Mouse (Mus musculus): ENCODE data around the gene Sdr39u1. TPM values are rescaled to one million over a fixed set of nuclear protein-coding genes. Genes with fewer than 3 reads are reported as not detected.

Sdr39u1 gene
- polyA plus RNA-seq, 1 experiment from 2014 or later = 69.9 TPM

DNA sequence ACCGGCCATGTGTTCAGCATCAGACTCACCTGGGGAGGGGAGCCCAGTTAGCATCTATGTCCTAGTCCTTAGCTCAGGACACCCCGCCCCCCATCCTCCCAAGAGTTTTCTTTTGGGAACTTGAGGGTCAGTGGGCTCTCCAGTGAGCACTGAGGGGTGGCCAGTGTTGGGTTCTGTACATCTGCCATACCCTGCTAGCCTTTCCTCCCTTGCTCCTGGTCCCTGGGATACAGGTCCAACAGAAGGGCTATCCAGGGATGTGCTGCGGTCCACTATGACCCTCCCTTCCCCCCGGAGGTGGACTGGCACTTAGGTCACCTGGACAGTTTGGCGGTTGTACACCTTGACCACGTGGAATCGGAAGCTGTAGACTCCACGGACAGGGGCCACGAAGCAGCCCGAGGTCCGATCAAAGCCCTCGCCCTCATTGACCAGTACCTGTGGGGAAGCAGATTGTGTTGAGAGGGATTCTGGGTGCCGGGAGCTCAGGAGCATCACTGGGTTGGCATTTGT lies 16.9 kb downstream of the Sdr39u1 start:
- no peak for ATAC-seq (ENCODE audit: insufficient number of reproducible peaks, insufficient read depth, low FRiP score, low TSS enrichment)
- Histone ChIP-seq H3K27me3 (no peaks in the 10 kb centered on the region), H3K27ac (no peak overlapping the region), H3K9ac (no peak overlapping the region), H3K9me3 (no peaks in the 10 kb centered on the region), H3K4me3 (no peak overlapping the region), H3K4me1 (peaks cover 29% of the 10 kb centered on the region), H3K36me3 (peaks cover 21% of the 10 kb centered on the region), H3K4me2 (replicated peaks) (no peak overlapping the region)
- WGBS = 90% methylated on average over 13 of the region's 13 CpGs

DNA sequence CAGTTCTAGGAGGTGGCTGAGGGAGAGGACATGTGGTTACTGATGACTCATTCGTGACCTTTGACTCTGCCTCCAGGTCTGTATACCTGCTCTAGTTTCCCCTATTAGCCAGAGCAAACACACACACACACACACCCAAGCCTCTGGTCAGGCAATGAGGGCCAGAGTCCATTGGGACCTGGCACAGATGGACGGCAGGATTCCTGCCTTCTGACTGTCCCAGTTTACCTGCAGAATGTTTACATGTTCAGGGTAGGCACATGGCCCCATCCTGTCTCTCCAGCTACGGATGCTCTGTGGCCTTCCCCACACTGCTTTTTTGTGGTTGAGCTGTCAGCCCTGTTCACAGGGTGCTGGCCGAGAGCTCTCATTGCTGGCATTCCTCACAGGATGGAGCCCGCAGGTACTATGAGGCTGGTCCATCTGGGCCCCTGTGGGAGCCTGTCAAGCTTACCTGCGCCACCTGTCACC lies 17.9 kb downstream of the Sdr39u1 start:
- no peak overlapping the region for H3K4me3 ChIP-seq
- H3K4me2 ChIP-seq (replicated peaks) = no peak overlapping the region
- WGBS = 56% methylated on average over 6 of the region's 6 CpGs
- H3K9me3 ChIP-seq = no peaks in the 10 kb centered on the region
- H3K27me3 ChIP-seq = no peaks in the 10 kb centered on the region
- ATAC-seq (ENCODE audit: insufficient number of reproducible peaks, insufficient read depth, low FRiP score, low TSS enrichment) = no peak
- H3K9ac ChIP-seq = no peak overlapping the region
- H3K36me3 ChIP-seq = peaks cover 11% of the 10 kb centered on the region
- H3K27ac ChIP-seq = no peak overlapping the region
- H3K4me1 ChIP-seq = peaks cover 35% of the 10 kb centered on the region

DNA sequence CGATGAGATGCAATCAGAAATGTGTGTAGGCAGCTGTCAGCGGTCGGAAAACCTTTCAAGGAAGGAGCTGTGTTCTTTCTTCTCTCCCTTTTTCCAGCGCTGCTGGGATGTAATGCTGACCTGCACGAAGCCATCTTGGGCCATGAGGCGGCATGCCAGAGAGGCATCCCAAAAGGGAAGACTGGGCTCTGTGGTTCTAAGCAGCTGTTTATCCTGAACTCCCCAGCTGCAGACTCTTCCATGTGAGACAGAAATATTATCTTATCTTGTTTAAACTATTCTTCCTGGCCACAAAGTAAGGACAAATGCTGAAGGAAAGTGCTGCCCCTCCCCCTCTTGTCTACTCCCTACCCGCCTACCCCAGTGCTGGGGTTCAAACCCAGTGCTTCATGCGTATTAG lies 19.1 kb downstream of the Sdr39u1 start:
- ATAC-seq (ENCODE audit: insufficient number of reproducible peaks, insufficient read depth, low FRiP score, low TSS enrichment) = no peak
- H3K9me3 ChIP-seq = no peaks in the 10 kb centered on the region
- no peak overlapping the region for H3K27ac ChIP-seq
- H3K27me3 ChIP-seq = no peaks in the 10 kb centered on the region
- peaks cover 26% of the 10 kb centered on the region for H3K4me1 ChIP-seq
- H3K36me3 ChIP-seq = no peaks in the 10 kb centered on the region
- no peak overlapping the region for H3K4me2 ChIP-seq (replicated peaks)
- no peak overlapping the region for H3K9ac ChIP-seq
- 81% methylated on average over 8 of the region's 8 CpGs for WGBS
- no peak overlapping the region for H3K4me3 ChIP-seq

DNA sequence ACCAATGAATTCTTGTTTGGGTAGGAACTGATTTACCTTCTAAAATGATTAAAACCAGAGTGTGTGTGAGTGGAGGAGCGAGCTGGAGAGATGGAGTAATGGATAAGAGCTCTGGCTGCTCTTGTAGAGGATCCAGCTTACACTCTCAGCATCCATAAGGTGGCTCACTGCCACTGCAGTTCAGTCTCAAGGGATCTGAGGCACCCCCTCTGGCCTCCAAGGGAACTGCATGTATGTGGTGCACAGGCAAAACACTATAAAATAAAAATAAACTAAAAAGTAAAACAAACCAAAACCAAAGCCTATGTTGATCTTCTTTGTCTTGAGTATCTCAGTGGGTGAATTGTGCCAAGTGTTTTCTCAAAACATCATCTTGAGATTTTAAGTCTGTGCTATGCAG lies 20.5 kb downstream of the Sdr39u1 start:
- 30% methylated on average over 1 of the region's 1 CpGs for WGBS
- ATAC-seq (ENCODE audit: insufficient number of reproducible peaks, insufficient read depth, low FRiP score, low TSS enrichment) = no peak
- Histone ChIP-seq H3K9ac (no peak overlapping the region), H3K4me1 (peaks cover 20% of the 10 kb centered on the region), H3K9me3 (no peaks in the 10 kb centered on the region), H3K27ac (no peak overlapping the region), H3K4me3 (no peak overlapping the region), H3K27me3 (no peaks in the 10 kb centered on the region), H3K4me2 (replicated peaks) (no peak overlapping the region), H3K36me3 (no peaks in the 10 kb centered on the region)

DNA sequence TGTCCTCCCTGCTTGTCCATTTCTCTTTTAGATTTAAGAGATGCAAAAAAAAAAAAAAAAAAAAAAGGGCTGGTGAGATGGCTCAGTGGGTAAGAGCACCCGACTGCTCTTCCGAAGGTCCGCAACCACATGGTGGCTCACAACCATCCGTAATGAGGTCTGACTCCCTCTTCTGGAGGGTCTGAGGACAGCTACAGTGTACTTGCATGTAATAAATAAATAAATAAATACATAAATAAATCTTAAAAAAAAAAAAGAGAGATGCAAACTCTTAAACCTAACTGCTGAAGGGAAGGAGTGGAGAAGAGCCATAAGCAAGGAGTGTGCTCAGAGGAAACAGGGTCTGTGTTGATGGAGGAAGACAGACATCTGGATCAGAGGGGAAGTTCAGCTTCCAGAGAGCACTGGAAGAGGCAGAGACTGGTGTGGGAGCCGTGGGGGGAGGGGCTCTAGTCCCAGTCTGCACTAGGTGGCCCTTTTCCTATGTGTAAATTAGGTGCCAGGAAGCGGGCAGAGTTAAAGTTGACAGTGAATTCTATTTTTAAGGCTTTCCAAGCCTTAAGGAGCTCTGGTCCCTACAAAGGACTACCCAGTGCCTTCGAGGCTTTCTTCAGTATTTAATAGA lies 21.7 kb downstream of the Sdr39u1 start:
- Histone ChIP-seq H3K9ac (no peak overlapping the region), H3K27ac (no peak overlapping the region), H3K9me3 (no peaks in the 10 kb centered on the region), H3K4me3 (no peak overlapping the region), H3K4me2 (replicated peaks) (peak overlapping the region; percentile 34; the same call in 1 of the 2 replicates), H3K4me1 (peaks cover 22% of the 10 kb centered on the region), H3K36me3 (no peaks in the 10 kb centered on the region), H3K27me3 (no peaks in the 10 kb centered on the region)
- 28% methylated on average over 7 of the region's 7 CpGs for WGBS
- ATAC-seq (ENCODE audit: insufficient number of reproducible peaks, insufficient read depth, low FRiP score, low TSS enrichment) = no peak

DNA sequence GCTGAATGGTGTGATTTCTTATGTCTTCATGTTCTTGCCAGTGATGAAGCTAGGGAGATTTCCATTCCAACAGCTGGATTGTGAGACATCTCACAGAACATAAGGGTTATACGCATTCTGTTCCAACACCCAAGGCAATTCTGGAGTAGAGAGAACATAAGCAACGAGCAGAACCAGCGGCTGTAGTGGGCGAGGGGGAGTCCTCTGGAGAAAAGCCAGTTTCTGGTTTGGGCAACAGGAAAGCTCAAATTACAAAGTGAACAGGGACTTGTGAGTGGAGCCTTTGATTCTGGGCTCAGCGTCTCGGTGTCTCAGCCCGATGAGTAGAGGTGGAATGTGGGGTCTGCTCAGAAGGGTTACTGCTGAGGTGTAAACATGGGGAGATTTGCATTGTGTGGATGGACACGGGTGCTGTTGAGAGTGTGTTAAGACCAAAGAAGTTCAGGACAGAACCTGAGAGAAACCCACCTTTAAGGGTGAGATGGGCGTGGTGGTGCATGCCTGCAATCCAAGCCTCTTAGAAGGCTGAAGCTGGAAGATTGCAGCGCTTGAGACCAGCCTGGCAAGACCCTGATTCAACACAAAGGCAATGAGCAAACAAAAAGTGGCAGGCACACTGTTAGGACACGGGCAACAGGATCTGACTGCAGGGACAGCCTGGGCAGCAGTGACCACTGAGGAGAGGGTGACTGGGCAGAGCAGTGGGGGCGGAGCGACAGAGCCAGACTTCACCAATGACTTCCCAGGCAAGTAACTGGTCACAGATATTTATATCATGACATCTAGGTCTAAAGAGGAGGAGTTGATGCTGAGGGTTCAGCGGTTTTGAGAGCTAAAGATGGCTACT lies 22.4 kb downstream of the Sdr39u1 start:
- Histone ChIP-seq H3K4me2 (replicated peaks) (peak overlapping the region; percentile 34), H3K4me3 (no peak overlapping the region)
- WGBS = 13% methylated on average over 14 of the region's 14 CpGs

DNA sequence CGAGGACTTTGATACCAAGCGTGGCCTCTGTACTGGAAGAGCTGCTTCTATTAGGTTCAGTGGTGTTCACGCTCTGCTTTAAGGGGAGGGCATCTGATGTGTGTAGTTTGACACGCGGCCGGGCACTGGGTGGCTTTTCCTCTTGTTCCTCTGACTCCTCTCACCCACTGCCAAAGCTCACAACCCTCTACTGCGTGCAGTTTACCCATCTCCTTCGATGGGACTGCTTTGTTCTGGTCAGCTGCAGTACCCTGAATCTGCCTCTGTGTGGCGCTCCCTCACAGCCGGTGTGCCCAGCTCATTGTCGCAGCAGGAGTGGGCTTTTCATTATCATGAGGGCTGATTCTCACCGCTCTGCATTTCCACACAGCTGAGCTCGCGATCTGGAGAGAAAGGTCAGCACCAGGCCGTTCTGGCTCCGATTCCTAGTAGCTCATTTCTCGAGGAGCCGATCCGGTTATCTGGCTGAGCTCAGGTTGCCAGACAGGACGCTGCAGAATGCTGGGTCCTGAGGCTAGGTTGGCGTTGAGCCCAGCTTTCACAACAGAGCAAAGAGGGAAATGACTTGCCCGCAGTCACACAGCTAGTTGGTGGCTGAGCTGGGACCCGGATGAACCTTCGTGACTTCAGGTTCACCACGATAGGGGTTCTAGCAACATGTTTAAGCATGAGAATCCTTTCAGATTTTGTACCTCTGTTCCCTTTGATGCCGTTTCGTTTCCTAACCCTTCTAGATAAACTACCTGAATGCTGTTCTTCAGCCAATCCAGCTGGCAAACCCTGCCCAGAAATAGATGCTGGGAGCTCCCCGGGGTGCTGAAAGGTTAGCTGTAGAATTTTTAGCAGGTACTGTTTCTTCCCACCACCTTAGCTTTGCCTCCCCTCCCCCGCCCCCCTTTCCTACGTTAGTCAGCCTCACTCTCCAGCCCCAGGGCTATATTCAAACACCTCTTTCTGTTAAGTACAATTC lies 26.1 kb downstream of the Sdr39u1 start:
- Histone ChIP-seq H3K36me3 (peaks cover 43% of the 10 kb centered on the region), H3K9ac (peak overlapping the region; percentile 27; the same call in 1 of the 2 replicates), H3K27ac (peak overlapping the region; percentile 18; the same call in 1 of the 2 replicates), H3K4me2 (replicated peaks) (peak overlapping the region; percentile 14; the same call in 1 of the 2 replicates), H3K4me1 (peaks cover 28% of the 10 kb centered on the region), H3K4me3 (0 out of 2 replicates have a peak overlapping the region, but pooled peaks have one; percentile 6), H3K9me3 (no peaks in the 10 kb centered on the region), H3K27me3 (no peaks in the 10 kb centered on the region)
- WGBS = 13% methylated on average over 30 of the region's 30 CpGs
- ATAC-seq (ENCODE audit: insufficient number of reproducible peaks, insufficient read depth, low FRiP score, low TSS enrichment) = 0 out of 2 replicates have a peak, but pooled peaks have one; percentile 19

More for the DNA sequence above, 22.4 kb downstream of the Sdr39u1 start:
- H3K9ac ChIP-seq = no peak overlapping the region
- no peaks in the 10 kb centered on the region for H3K9me3 ChIP-seq
- H3K27me3 ChIP-seq = no peaks in the 10 kb centered on the region
- no peak for ATAC-seq (ENCODE audit: insufficient number of reproducible peaks, insufficient read depth, low FRiP score, low TSS enrichment)
- H3K4me1 ChIP-seq = peaks cover 28% of the 10 kb centered on the region
- H3K36me3 ChIP-seq = peaks cover 6% of the 10 kb centered on the region
- peak overlapping the region; percentile 79 for H3K27ac ChIP-seq

DNA sequence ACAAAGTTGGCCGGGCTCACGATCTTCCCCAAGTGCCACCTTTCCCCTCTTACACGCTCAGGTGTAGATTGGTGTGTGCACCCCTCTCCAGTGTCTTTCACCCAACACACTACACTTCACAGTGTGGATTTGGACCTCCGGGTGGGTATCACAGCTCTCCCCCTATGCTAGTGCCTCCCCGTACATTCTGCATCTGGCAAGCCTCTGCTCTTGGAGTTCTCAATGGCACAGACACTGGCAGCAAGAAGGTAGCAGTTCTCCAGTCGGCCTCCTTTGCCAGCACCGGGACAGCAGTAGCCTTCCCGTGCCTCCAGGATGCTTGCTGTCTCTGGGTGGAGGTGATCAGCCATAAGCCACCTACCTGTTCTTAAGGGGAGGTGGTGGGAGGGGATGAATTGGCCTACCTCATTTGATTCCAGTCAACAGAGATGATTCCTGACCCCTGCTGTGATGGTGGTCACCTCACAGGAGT lies 26.8 kb downstream of the Sdr39u1 start:
- H3K4me3 ChIP-seq = no peak overlapping the region
- no peak for ATAC-seq (ENCODE audit: insufficient number of reproducible peaks, insufficient read depth, low FRiP score, low TSS enrichment)
- peaks cover 50% of the 10 kb centered on the region for H3K36me3 ChIP-seq
- peaks cover 25% of the 10 kb centered on the region for H3K4me1 ChIP-seq
- H3K27me3 ChIP-seq = no peaks in the 10 kb centered on the region
- 88% methylated on average over 8 of the region's 8 CpGs for WGBS
- peak overlapping the region; percentile 27 for H3K9ac ChIP-seq
- H3K9me3 ChIP-seq = no peaks in the 10 kb centered on the region
- H3K27ac ChIP-seq = peak overlapping the region; percentile 18; the same call in 1 of the 2 replicates
- no peak overlapping the region for H3K4me2 ChIP-seq (replicated peaks)

DNA sequence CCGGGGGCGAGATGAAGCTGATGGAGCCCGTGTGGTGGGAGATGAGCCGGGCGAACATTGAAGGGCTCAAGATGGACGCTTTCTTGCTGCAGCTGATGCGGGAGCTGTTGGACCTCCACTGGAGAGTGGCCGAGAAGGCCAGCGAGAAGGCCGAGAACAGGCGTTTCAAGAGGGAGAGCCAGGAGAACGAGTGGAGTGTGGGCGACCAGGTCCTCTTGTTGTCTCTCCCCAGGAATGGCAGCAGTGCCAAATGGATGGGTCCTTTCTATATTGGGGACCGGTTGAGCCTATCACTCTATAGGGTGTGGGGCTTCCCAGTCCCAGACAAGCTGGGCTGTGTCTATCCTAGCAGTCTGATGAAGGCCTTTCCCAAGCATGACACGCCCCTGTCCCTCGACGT lies 27.5 kb downstream of the Sdr39u1 start:
- H3K4me3 ChIP-seq = no peak overlapping the region
- no peak overlapping the region for H3K4me2 ChIP-seq (replicated peaks)
- no peak for ATAC-seq (ENCODE audit: insufficient number of reproducible peaks, insufficient read depth, low FRiP score, low TSS enrichment)
- H3K36me3 ChIP-seq = peaks cover 57% of the 10 kb centered on the region
- H3K27me3 ChIP-seq = no peaks in the 10 kb centered on the region
- WGBS = 88% methylated on average over 17 of the region's 17 CpGs
- H3K9ac ChIP-seq = no peak overlapping the region
- H3K4me1 ChIP-seq = peaks cover 20% of the 10 kb centered on the region
- H3K9me3 ChIP-seq = no peaks in the 10 kb centered on the region
- no peak overlapping the region for H3K27ac ChIP-seq

DNA sequence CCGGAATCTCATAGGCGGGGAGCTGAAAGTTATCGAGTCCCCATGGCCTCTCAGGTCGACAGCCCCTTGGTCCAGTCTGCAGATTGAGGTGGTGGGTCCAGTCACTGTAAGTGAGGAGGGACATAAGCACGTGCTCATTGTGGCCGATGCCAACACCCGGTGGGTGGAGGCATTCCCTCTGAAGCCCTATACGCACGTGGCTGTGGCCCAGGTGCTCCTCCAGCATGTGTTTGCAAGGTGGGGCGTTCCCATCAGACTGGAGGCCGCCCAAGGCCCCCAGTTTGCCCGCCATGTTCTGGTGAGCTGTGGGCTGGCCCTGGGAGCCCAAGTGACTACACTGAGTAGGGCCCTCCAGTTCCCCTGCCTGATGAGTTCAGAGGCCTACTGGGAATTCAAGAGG lies 28.1 kb downstream of the Sdr39u1 start:
- peaks cover 57% of the 10 kb centered on the region for H3K36me3 ChIP-seq
- ATAC-seq (ENCODE audit: insufficient number of reproducible peaks, insufficient read depth, low FRiP score, low TSS enrichment) = no peak

DNA sequence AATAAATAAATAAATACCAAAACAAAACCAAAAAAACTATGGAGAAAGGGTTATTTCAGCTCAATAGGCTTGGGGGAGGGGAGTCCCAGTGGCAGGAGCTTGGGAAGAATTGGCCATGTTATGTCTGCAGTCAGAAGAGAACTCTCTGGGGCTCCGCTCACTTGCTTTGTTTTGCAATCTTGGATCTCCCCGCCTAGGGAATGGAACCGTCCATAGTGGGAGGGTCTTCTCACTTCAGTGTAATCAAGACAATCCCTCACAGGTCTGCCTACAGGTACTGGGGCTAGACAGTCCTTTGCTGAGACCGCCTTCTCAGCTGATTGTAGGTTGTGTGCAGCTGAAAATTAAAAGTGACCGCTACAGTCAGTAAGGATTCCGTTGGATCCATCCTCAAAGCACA lies 30.6 kb downstream of the Sdr39u1 start:
- H3K4me1 ChIP-seq = peaks cover 14% of the 10 kb centered on the region
- no peak overlapping the region for H3K9ac ChIP-seq
- no peak overlapping the region for H3K4me2 ChIP-seq (replicated peaks)
- WGBS = 97% methylated on average over 6 of the region's 6 CpGs
- H3K4me3 ChIP-seq = no peak overlapping the region
- H3K9me3 ChIP-seq = no peaks in the 10 kb centered on the region
- no peaks in the 10 kb centered on the region for H3K27me3 ChIP-seq
- ATAC-seq (ENCODE audit: insufficient number of reproducible peaks, insufficient read depth, low FRiP score, low TSS enrichment) = no peak
- no peak overlapping the region for H3K27ac ChIP-seq
- peaks cover 81% of the 10 kb centered on the region for H3K36me3 ChIP-seq

More for the DNA sequence above, 28.1 kb downstream of the Sdr39u1 start:
- 91% methylated on average over 12 of the region's 12 CpGs for WGBS
- Histone ChIP-seq H3K4me1 (peaks cover 14% of the 10 kb centered on the region), H3K4me3 (no peak overlapping the region), H3K9me3 (no peaks in the 10 kb centered on the region), H3K27ac (no peak overlapping the region), H3K9ac (no peak overlapping the region), H3K4me2 (replicated peaks) (no peak overlapping the region), H3K27me3 (no peaks in the 10 kb centered on the region)

Data from embryonic facial prominence, embryonic 12.5 days (tissue).